12 mouse cellular contexts compared by ENCODE assay signal in genomic region chr8:120441637-120442036, GRCm38 (mm10).
DNase-seq lines count a peak whose midpoint lies in the region; ATAC-seq and TF ChIP-seq lines count a peak whose summit lies in the region.
"Had no signal": no experiment of that assay in that cellular context is flagged by ENCODE, and none has a peak within 500 bp of the region (broad histone marks: within the 10 kb centered on the region; RNA-seq: fewer than 3 reads in every experiment).

No protein-coding gene starts in this region.

- H3K4me1 ChIP-seq in hindbrain, embryonic 10.5 days (replicated peaks): peaks cover 85% of the 10 kb centered on the region
- H3K4me1 ChIP-seq in hindbrain, postnatal 0 days (ENCODE audit: insufficient read depth, low read length): peaks cover 39% of the 10 kb centered on the region
- H3K4me1 ChIP-seq in midbrain, embryonic 12.5 days: peaks cover 62% of the 10 kb centered on the region
- H3K4me1 ChIP-seq in midbrain, embryonic 11.5 days (ENCODE audit: control insufficient read depth, insufficient read depth, low read length): peaks cover 27% of the 10 kb centered on the region
- H3K4me1 ChIP-seq in liver, embryonic 11.5 days (replicated peaks; ENCODE audit: control insufficient read depth, insufficient read depth, low read length): peaks cover 34% of the 10 kb centered on the region
- peaks cover 37% of the 10 kb centered on the region for H3K4me1 ChIP-seq in stomach, embryonic 16.5 days (ENCODE audit: control insufficient read depth, insufficient read depth, low read length)

- DNase-seq in hindbrain, embryonic 10.5 days (ENCODE audit: low spot score): no peak
- no peak for DNase-seq in hindbrain, postnatal 0 days (ENCODE audit: low spot score)
- no peak for DNase-seq in midbrain, embryonic 11.5 days (ENCODE audit: low spot score, missing footprints)
- no peak for DNase-seq in liver, embryonic 11.5 days (ENCODE audit: low spot score)
- no peak for DNase-seq in adrenal gland, adult 18-20 months (ENCODE audit: low spot score in 2 of 2)
- DNase-seq in right cerebral cortex, adult 2 months (ENCODE audit: low spot score in 2 of 2): no peak
- DNase-seq: cerebellum, adult 2 months; right cerebral cortex, adult 18-20 months had no signal

- no peak overlapping the region for H3K4me3 ChIP-seq in hindbrain, embryonic 10.5 days
- H3K4me3 ChIP-seq in hindbrain, postnatal 0 days (ENCODE audit: low read length): no peak overlapping the region
- H3K4me3 ChIP-seq in midbrain, embryonic 12.5 days: no peak overlapping the region
- no peak overlapping the region for H3K4me3 ChIP-seq in midbrain, embryonic 11.5 days (ENCODE audit: low read depth, low read length)
- no peak overlapping the region for H3K4me3 ChIP-seq in liver, embryonic 11.5 days (ENCODE audit: low read depth, low read length)
- no peak overlapping the region for H3K4me3 ChIP-seq in stomach, embryonic 16.5 days (replicated peaks; ENCODE audit: low read length)
- H3K4me3 ChIP-seq: embryonic facial prominence, embryonic 12.5 days; limb, embryonic 13.5 days had no signal

- ATAC-seq in hindbrain, postnatal 0 days: no peak
- ATAC-seq in midbrain, embryonic 12.5 days (ENCODE audit: low FRiP score, low read depth): no peak
- ATAC-seq in midbrain, embryonic 11.5 days (ENCODE audit: low FRiP score): no peak
- ATAC-seq in liver, embryonic 11.5 days (replicated peaks; ENCODE audit: low FRiP score): 0 out of 2 replicates have a peak, but pooled peaks have one; percentile 9
- no peak for ATAC-seq in stomach, embryonic 16.5 days (ENCODE audit: insufficient read depth, low FRiP score)

- peaks cover 61% of the 10 kb centered on the region for H3K27me3 ChIP-seq in hindbrain, embryonic 10.5 days (ENCODE audit: insufficient read depth, poor library complexity, severe bottlenecking)
- no peaks in the 10 kb centered on the region for H3K27me3 ChIP-seq in hindbrain, postnatal 0 days (ENCODE audit: insufficient read depth, low read length)
- peaks cover 44% of the 10 kb centered on the region for H3K27me3 ChIP-seq in midbrain, embryonic 12.5 days
- H3K27me3 ChIP-seq in midbrain, embryonic 11.5 days (ENCODE audit: control insufficient read depth, insufficient read depth, low read length): peaks cover 4% of the 10 kb centered on the region
- no peaks in the 10 kb centered on the region; the same call in 1 of the 2 replicates for H3K27me3 ChIP-seq in liver, embryonic 11.5 days (replicated peaks; ENCODE audit: control insufficient read depth, insufficient read depth, low read length)
- H3K27me3 ChIP-seq in stomach, embryonic 16.5 days (ENCODE audit: control insufficient read depth, insufficient read depth, low read length): no peaks in the 10 kb centered on the region

- peak overlapping the region; percentile 19 for H3K27ac ChIP-seq in hindbrain, embryonic 10.5 days
- H3K27ac ChIP-seq in hindbrain, postnatal 0 days: no peak overlapping the region
- H3K27ac ChIP-seq in midbrain, embryonic 12.5 days (replicated peaks): 0 out of 2 replicates have a peak overlapping the region, but pooled peaks have one; percentile 54
- no peak overlapping the region for H3K27ac ChIP-seq in midbrain, embryonic 11.5 days (ENCODE audit: low read depth, low read length)
- H3K27ac ChIP-seq in liver, embryonic 11.5 days (ENCODE audit: low read depth, low read length): no peak overlapping the region
- H3K27ac ChIP-seq in stomach, embryonic 16.5 days (ENCODE audit: low read length): peak overlapping the region; percentile 62; the same call in 1 of the 2 replicates
- H3K27ac ChIP-seq: embryonic facial prominence, embryonic 12.5 days; limb, embryonic 13.5 days had no signal

- no peak overlapping the region for H3K4me2 ChIP-seq in hindbrain, postnatal 0 days (ENCODE audit: low read depth, low read length)
- H3K4me2 ChIP-seq in midbrain, embryonic 12.5 days (replicated peaks): no peak overlapping the region
- no peak overlapping the region for H3K4me2 ChIP-seq in midbrain, embryonic 11.5 days
- no peak overlapping the region for H3K4me2 ChIP-seq in liver, embryonic 11.5 days
- no peak overlapping the region for H3K4me2 ChIP-seq in stomach, embryonic 16.5 days (ENCODE audit: low read depth, low read length)
- H3K4me2 ChIP-seq: embryonic facial prominence, embryonic 12.5 days; limb, embryonic 13.5 days had no signal

- H3K9ac ChIP-seq in hindbrain, postnatal 0 days (replicated peaks; ENCODE audit: low read length): no peak overlapping the region
- no peak overlapping the region for H3K9ac ChIP-seq in midbrain, embryonic 12.5 days (replicated peaks)
- no peak overlapping the region for H3K9ac ChIP-seq in midbrain, embryonic 11.5 days (ENCODE audit: low read length)
- no peak overlapping the region for H3K9ac ChIP-seq in liver, embryonic 11.5 days (ENCODE audit: low read depth, low read length)
- no peak overlapping the region for H3K9ac ChIP-seq in stomach, embryonic 16.5 days (ENCODE audit: low read length)
- H3K9ac ChIP-seq: embryonic facial prominence, embryonic 12.5 days; limb, embryonic 13.5 days had no signal

- 81% methylated on average over 6 of the region's 6 CpGs for WGBS in hindbrain, embryonic 10.5 days
- whole genome bisulfite sequencing in hindbrain, postnatal 0 days: 75% methylated on average over 6 of the region's 6 CpGs
- WGBS in midbrain, embryonic 12.5 days: 85% methylated on average over 6 of the region's 6 CpGs
- WGBS in midbrain, embryonic 11.5 days: 77% methylated on average over 6 of the region's 6 CpGs
- whole genome bisulfite sequencing in liver, embryonic 11.5 days: 58% methylated on average over 6 of the region's 6 CpGs
- WGBS in stomach, embryonic 16.5 days: 65% methylated on average over 6 of the region's 6 CpGs

- H3K36me3 ChIP-seq in hindbrain, embryonic 10.5 days: no peaks in the 10 kb centered on the region
- no peaks in the 10 kb centered on the region for H3K36me3 ChIP-seq in hindbrain, postnatal 0 days (ENCODE audit: insufficient read depth, low read length)
- no peaks in the 10 kb centered on the region for H3K36me3 ChIP-seq in midbrain, embryonic 12.5 days
- no peaks in the 10 kb centered on the region for H3K36me3 ChIP-seq in midbrain, embryonic 11.5 days (ENCODE audit: control insufficient read depth, insufficient read depth, low read length)
- no peaks in the 10 kb centered on the region for H3K36me3 ChIP-seq in liver, embryonic 11.5 days (ENCODE audit: control insufficient read depth, insufficient read depth, low read length)
- no peaks in the 10 kb centered on the region for H3K36me3 ChIP-seq in stomach, embryonic 16.5 days (ENCODE audit: control insufficient read depth, insufficient read depth, low read length)
- H3K36me3 ChIP-seq: embryonic facial prominence, embryonic 12.5 days; limb, embryonic 13.5 days had no signal

- no peak for TF ChIP-seq CTCF in hindbrain, postnatal 0 days (IDR thresholded peaks at IDR 0.05; ENCODE audit: low read depth)

- H3K9me3 ChIP-seq in hindbrain, embryonic 10.5 days: no peaks in the 10 kb centered on the region
- no peaks in the 10 kb centered on the region for H3K9me3 ChIP-seq in hindbrain, postnatal 0 days (ENCODE audit: low read length)
- H3K9me3 ChIP-seq in midbrain, embryonic 12.5 days: no peaks in the 10 kb centered on the region
- H3K9me3 ChIP-seq in midbrain, embryonic 11.5 days (ENCODE audit: control insufficient read depth, low read length): no peaks in the 10 kb centered on the region
- H3K9me3 ChIP-seq in liver, embryonic 11.5 days (ENCODE audit: control insufficient read depth, low read length): no peaks in the 10 kb centered on the region
- no peaks in the 10 kb centered on the region for H3K9me3 ChIP-seq in stomach, embryonic 16.5 days (replicated peaks; ENCODE audit: control insufficient read depth, low read length)
- H3K9me3 ChIP-seq: embryonic facial prominence, embryonic 12.5 days; limb, embryonic 13.5 days had no signal

Comparison
In these comparisons a context has a peak if more than half of its experiments do, and no peak if none do; other contexts are left out.
1. H3K27ac ChIP-seq: peak in hindbrain, embryonic 10.5 days (single experiment), midbrain, embryonic 12.5 days (single experiment) and stomach, embryonic 16.5 days (single experiment); none in hindbrain, postnatal 0 days (single experiment), midbrain, embryonic 11.5 days (single experiment) and liver, embryonic 11.5 days (single experiment).